Mouse (Mus musculus) forebrain, embryonic 14.5 days (tissue): ENCODE measurements at regions not wholly inside any gene's neighbourhood (a gene's known extent, or its start where the extent isn't known, plus 50 kb on each side); places are given as distances from the start of the nearest gene placed in this dataset.

Source experiments
- ATAC-seq: fragments of 200-750 bp; cut with Nextera tagmentation; 2 replicates; pipeline ENCODE4 v1.8.0; 2017; ENCODE audit warnings: mild to moderate bottlenecking, moderate library complexity
- DNase-seq: peaks from one replicate; pipeline ENCODE4 v3.0.0-alpha.2; 2015; ENCODE audit warnings: low spot score
- H3K27ac ChIP-seq: fragments of 300-500 bp; sonication (generic); 2 replicates; pipeline ENCODE4 v1.5.1; 2014; ENCODE audit warnings: low read depth, mild to moderate bottlenecking, control low read depth, low read length, moderate library complexity
- H3K27me3 ChIP-seq: fragments of 300-500 bp; sonication (generic); replicated peaks from 2 replicates; pipeline ENCODE4 v1.6.1; 2014; ENCODE audit warnings: low read length, control low read depth, mixed read lengths; ENCODE audit not compliant: control insufficient read depth, insufficient read depth
- H3K36me3 ChIP-seq: fragments of 300-500 bp; sonication (generic); 2 replicates; pipeline ENCODE4 v1.6.1; 2014; ENCODE audit warnings: low read length, control low read depth; ENCODE audit not compliant: control insufficient read depth, insufficient read depth
- H3K4me1 ChIP-seq: fragments of 300-500 bp; sonication (generic); 2 replicates; pipeline ENCODE4 v1.6.1; 2014; ENCODE audit warnings: antibody characterized with exemption, low read length, control low read depth; ENCODE audit not compliant: control insufficient read depth, insufficient read depth
- H3K4me2 ChIP-seq: fragments of 300-500 bp; sonication (generic); 2 replicates; pipeline ENCODE4 v1.6.1; 2014; ENCODE audit warnings: mild to moderate bottlenecking, control low read depth, low read length
- H3K4me3 ChIP-seq: fragments of 300-500 bp; sonication (generic); 2 replicates; pipeline ENCODE4 v1.5.1; 2014; ENCODE audit warnings: low read depth, low read length, control low read depth
- H3K9ac ChIP-seq: fragments of 300-500 bp; sonication (generic); 2 replicates; pipeline ENCODE4 v1.6.1; 2014; ENCODE audit warnings: mild to moderate bottlenecking, low read length, control low read depth, moderate library complexity
- H3K9me3 ChIP-seq: fragments of 300-500 bp; sonication (generic); replicated peaks from 2 replicates; pipeline ENCODE4 v1.6.1; 2016; ENCODE audit warnings: low read length, control low read depth, mixed read lengths; ENCODE audit not compliant: control insufficient read depth
- WGBS: fragments of 180-500 bp; shearing (Covaris S2); extraction: QIAGEN DNeasy Blood & Tissue Kit; methylation state at CpG from one replicate; pipeline ENCODE4 v1.1.7; 2014; 5-methylcytosine and 5-hydroxymethylcytosine counted together

DNA sequence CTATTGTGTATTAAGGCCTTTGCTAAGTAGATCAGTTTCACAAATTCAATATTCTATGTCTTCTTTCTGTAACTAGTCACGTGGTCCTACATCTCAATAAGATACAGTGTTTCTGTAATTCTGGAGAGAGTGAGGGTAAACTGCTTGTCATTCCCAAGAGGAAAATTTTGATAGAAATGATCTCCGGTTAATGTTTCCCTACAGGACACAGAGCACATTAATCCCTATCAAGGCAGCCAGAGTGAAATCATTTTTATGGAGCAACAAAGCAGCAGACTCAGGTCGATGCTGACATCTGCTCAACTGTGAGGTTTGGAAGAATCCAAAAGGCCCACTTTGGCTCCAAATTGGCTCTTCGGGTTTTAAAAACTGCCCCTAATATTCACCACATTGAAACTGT, 451.7 kb downstream of the Arl4a start:
- no peak overlapping the region for H3K9ac ChIP-seq
- no peak for DNase-seq
- no peaks in the 10 kb centered on the region for H3K4me1 ChIP-seq
- 86% methylated on average over 4 of the region's 4 CpGs for WGBS
- H3K4me3 ChIP-seq: no peak overlapping the region
- H3K4me2 ChIP-seq: no peak overlapping the region
- H3K27ac ChIP-seq: no peak overlapping the region
- no peak for ATAC-seq
- no peaks in the 10 kb centered on the region for H3K36me3 ChIP-seq
- no peaks in the 10 kb centered on the region for H3K9me3 ChIP-seq
- no peaks in the 10 kb centered on the region for H3K27me3 ChIP-seq

DNA sequence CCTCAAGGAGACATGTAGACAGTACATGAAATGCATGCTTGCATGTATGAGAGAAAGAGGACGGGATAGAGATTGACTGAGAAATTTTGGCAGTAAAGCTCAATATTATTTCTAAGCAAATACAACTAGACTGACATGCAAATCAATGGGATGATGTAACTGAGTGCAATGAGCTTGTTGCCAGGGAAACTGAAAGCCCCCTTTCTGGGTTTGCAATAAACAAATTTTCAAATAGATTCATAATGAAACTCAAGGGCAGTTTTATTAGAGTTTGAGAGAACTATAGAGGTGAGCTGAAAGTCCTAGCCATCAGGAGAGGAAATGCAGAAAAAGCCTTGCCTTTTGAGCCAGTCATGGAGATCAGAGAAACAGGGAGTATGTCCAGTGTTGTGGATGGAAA, 460.2 kb downstream of the Arl4a start:
- WGBS: 76% methylated on average over 1 of the region's 1 CpGs
- DNase-seq: no peak

GRCm38 (mm10) chr12:39572802-39573201, 465.0 kb downstream of the Arl4a start:
- Histone ChIP-seq H3K27me3 (no peaks in the 10 kb centered on the region), H3K4me1 (no peaks in the 10 kb centered on the region), H3K9me3 (no peaks in the 10 kb centered on the region), H3K9ac (no peak overlapping the region), H3K36me3 (no peaks in the 10 kb centered on the region), H3K27ac (no peak overlapping the region), H3K4me3 (no peak overlapping the region), H3K4me2 (no peak overlapping the region)
- 39% methylated on average over 1 of the region's 1 CpGs for WGBS
- no peak for ATAC-seq
- DNase-seq: peak; percentile 51

More for the DNA sequence above, 460.2 kb downstream of the Arl4a start:
- no peaks in the 10 kb centered on the region for H3K4me1 ChIP-seq
- H3K4me2 ChIP-seq: no peak overlapping the region
- no peak for ATAC-seq
- H3K9me3 ChIP-seq: no peaks in the 10 kb centered on the region
- no peaks in the 10 kb centered on the region for H3K27me3 ChIP-seq
- H3K27ac ChIP-seq: no peak overlapping the region
- no peak overlapping the region for H3K4me3 ChIP-seq
- no peaks in the 10 kb centered on the region for H3K36me3 ChIP-seq
- no peak overlapping the region for H3K9ac ChIP-seq

- H3K4me2 ChIP-seq: no peak overlapping the region
- no peaks in the 10 kb centered on the region for H3K27me3 ChIP-seq
- H3K4me1 ChIP-seq: no peaks in the 10 kb centered on the region
- H3K9ac ChIP-seq: no peak overlapping the region
- H3K36me3 ChIP-seq: no peaks in the 10 kb centered on the region
- no peak overlapping the region for H3K27ac ChIP-seq
- DNase-seq: no peak
- H3K4me3 ChIP-seq: no peak overlapping the region
- whole genome bisulfite sequencing: 86% methylated on average over 1 of the region's 1 CpGs
- no peaks in the 10 kb centered on the region for H3K9me3 ChIP-seq
- ATAC-seq: no peak
These were observed 465.7 kb downstream of the Arl4a start for GRCm38 (mm10) chr12:39572147-39572546.

DNA sequence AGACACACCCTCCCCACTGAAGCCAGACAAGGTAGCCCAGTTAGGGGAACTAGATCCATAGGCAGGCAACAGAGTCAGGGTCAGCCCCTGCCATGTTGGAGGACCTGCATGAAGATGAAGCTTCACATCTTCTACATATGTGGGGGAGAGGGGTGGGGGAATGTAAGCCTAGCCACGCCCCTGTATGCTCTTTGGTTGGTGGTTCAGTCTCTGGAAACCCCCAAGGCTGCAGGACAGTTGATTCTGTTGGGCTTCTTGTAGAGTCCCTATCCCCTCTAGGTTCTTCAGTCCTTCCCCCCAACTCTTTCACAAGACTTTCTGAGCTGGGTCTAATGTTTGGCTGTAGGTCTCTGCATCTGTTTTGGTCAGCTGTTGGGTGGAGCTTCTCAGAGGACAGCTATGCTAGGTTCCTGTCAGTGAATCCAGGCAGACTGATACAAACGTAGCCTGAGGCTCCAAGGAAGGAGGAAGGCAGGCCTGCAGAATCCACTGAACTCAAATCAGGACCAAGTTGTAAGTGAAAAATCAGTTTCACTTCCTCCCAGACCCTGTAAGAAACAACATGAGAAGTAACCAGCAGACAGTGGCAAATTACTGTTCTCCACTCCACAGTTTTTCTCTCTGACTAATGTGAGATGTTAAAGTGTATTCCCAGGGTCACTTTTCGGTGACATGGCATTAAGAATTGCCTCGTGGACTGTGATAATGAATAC, 476.9 kb downstream of the Arl4a start:
- Histone ChIP-seq H3K4me1 (no peaks in the 10 kb centered on the region), H3K4me2 (no peak overlapping the region), H3K27me3 (no peaks in the 10 kb centered on the region), H3K36me3 (no peaks in the 10 kb centered on the region), H3K4me3 (no peak overlapping the region), H3K9ac (no peak overlapping the region), H3K9me3 (no peaks in the 10 kb centered on the region), H3K27ac (no peak overlapping the region)
- no peak for ATAC-seq
- no peak for DNase-seq
- 83% methylated on average over 4 of the region's 4 CpGs for WGBS

DNA sequence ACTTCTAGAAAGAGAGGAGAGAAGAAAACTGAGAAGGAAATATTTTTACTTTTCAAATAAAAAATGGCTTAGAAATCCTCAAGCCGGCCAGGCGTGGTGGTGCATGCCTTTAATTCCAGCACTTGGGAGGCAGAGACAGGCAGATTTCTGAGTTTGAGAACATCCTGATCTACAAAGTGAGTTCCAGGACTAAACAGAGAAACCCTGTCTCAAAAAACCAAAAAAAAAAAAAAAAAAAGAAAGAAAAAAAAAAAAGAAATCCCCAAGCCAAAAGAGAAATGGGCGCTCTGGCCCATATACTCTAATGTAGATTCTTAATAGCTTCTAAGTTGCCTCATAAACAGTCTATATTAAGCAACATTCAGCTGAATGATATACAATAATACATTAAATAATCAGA, 479.3 kb downstream of the Arl4a start:
- H3K4me3 ChIP-seq: no peak overlapping the region
- H3K36me3 ChIP-seq: no peaks in the 10 kb centered on the region
- H3K27ac ChIP-seq: no peak overlapping the region
- H3K4me1 ChIP-seq: no peaks in the 10 kb centered on the region
- ATAC-seq (no peak), DNase-seq (no peak)
- no peak overlapping the region for H3K4me2 ChIP-seq
- H3K9me3 ChIP-seq: no peaks in the 10 kb centered on the region
- no peaks in the 10 kb centered on the region for H3K27me3 ChIP-seq
- WGBS: 98% methylated on average over 3 of the region's 3 CpGs
- H3K9ac ChIP-seq: no peak overlapping the region

DNA sequence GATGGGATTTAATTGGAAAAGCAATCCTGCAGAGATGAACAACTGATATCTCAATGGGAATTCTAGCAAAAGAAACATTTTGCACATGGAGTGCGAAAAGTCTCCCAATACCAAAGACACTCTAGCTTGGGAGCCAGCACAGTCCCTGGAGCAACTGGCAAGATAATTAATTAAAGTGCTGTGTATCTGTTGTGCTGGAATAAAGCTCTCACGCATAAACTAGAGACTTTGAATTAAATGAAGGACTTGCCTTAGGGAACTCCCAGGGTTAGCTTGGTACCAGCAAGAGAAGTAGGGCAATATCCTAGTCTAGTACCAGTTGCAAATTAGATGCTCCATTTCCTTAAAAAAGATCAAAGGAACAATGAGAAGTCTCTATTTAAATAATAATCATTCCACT, 501.5 kb downstream of the Arl4a start:
- H3K27me3 ChIP-seq: no peaks in the 10 kb centered on the region
- ATAC-seq (no peak), DNase-seq (peak; percentile 14)
- H3K27ac ChIP-seq: no peak overlapping the region
- WGBS: 37% methylated on average over 2 of the region's 2 CpGs
- H3K9ac ChIP-seq: no peak overlapping the region
- no peak overlapping the region for H3K4me2 ChIP-seq
- no peaks in the 10 kb centered on the region for H3K9me3 ChIP-seq
- H3K4me3 ChIP-seq: no peak overlapping the region
- no peaks in the 10 kb centered on the region for H3K4me1 ChIP-seq
- no peaks in the 10 kb centered on the region for H3K36me3 ChIP-seq

- Histone ChIP-seq H3K9ac (no peak overlapping the region), H3K4me2 (no peak overlapping the region), H3K9me3 (no peaks in the 10 kb centered on the region), H3K36me3 (no peaks in the 10 kb centered on the region), H3K27ac (no peak overlapping the region), H3K4me1 (no peaks in the 10 kb centered on the region), H3K4me3 (no peak overlapping the region), H3K27me3 (no peaks in the 10 kb centered on the region)
- ATAC-seq (no peak), DNase-seq (no peak)
- 54% methylated on average over 3 of the region's 4 CpGs for WGBS
These were observed 509.7 kb downstream of the Arl4a start for GRCm38 (mm10) chr12:39528121-39528520.

DNA sequence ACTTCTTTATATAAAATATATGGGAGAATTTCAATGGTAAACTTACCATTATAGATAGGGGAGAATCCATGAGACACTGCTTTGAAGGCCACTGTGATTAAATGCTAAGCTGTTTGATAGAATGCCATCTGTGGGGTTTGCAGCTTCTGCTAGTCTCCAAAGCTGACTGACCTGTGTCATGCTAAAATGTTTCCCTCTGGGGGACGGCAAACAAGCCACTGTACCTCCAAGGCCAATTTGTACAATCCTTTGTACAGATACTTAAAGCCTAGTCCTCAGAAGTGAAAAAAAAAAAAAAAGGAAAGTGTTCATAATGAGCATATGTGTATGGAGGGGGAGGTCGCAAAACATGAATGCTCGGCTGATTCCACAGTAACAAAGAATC, 510.6 kb downstream of the Arl4a start:
- no peak overlapping the region for H3K27ac ChIP-seq
- H3K4me1 ChIP-seq: no peaks in the 10 kb centered on the region
- no peak overlapping the region for H3K4me2 ChIP-seq
- H3K9ac ChIP-seq: no peak overlapping the region
- DNase-seq (peak; percentile 49), ATAC-seq (peak; percentile 63; the same call in 1 of the 2 replicates)
- no peaks in the 10 kb centered on the region for H3K9me3 ChIP-seq
- WGBS: 20% methylated on average over 3 of the region's 3 CpGs
- H3K27me3 ChIP-seq: no peaks in the 10 kb centered on the region
- no peak overlapping the region for H3K4me3 ChIP-seq
- H3K36me3 ChIP-seq: no peaks in the 10 kb centered on the region
